Mouse (Mus musculus): ENCODE measurements around the gene Uba1y. TPM values are rescaled to one million over a fixed set of nuclear protein-coding genes. Genes with fewer than 3 reads are reported as not detected.

Uba1y gene
- 10.6 TPM for polyA plus RNA-seq (2014; fragmentation: Illumina TruSeq; extraction: RNeasy Lipid Tissue Mini Kit (QIAGEN cat#74804); ENCODE audit: low read depth, low replicate concordance)

DNA sequence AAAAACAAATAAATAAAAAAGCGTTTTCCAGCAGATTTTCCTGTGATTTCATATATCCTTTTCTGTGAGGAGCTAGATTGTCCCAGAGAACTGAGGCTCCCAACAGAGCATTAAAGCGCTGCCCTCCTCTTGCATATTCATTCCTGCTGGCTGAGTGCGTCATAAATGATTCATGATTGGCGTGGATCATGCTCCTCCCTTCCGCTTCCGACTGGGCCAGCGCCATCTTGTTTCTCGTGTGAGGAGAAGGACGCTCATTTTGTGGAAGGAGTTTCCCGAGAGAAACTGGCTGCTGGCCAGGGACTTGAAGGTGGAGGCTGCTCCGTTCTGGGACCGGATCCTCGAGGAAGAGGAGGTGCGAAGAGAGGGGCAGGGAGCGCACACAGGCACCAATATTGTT lies at the start of gene Uba1y:
Gene Uba1y (plus strand): TSS at position 254 of the 400 bp plus-strand sequence.

GRCm38 (mm10) chrY:797309-797708 lies 21.1 kb upstream of the Uba1y start, which contains the start of gene Zfy1:
Gene Zfy1, minus strand, starts transcription at chrY:797409.

Other genes with a start within 250 kb of the Uba1y start
- 16.0 TPM for gene Zfy1, start 21.2 kb upstream of the Uba1y start, polyA plus RNA-seq (2014; fragmentation: Illumina TruSeq; extraction: RNeasy Lipid Tissue Mini Kit (QIAGEN cat#74804); ENCODE audit: low read depth, low replicate concordance)
- gene Kdm5d, start 79.1 kb downstream of the Uba1y start, polyA plus RNA-seq (2014; fragmentation: Illumina TruSeq; extraction: RNeasy Lipid Tissue Mini Kit (QIAGEN cat#74804); ENCODE audit: low read depth, low replicate concordance) = 6.2 TPM
- gene Eif2s3y, start 191.9 kb downstream of the Uba1y start, polyA plus RNA-seq (2014; fragmentation: Illumina TruSeq; extraction: RNeasy Lipid Tissue Mini Kit (QIAGEN cat#74804); ENCODE audit: low read depth, low replicate concordance) = 156 TPM

Measured in testis, adult 10 weeks (tissue).